Mouse (Mus musculus) forebrain, embryonic 16.5 days (tissue): Measurements from ENCODE around the gene Gm13288. TPM values are rescaled to one million over a fixed set of nuclear protein-coding genes. Genes with fewer than 3 reads are reported as not detected.
"Not testable (repeated sequence)": the region's sequence is repeated elsewhere in the genome, so short reads cannot be mapped to it uniquely, and the experiment has no call there.

ENCODE experiments used
- ATAC-seq: fragments of 200-750 bp; cut with Nextera tagmentation; 2 replicates; pipeline ENCODE4 v1.8.0; 2017; ENCODE audit warnings: mild to moderate bottlenecking, moderate library complexity
- H3K27ac ChIP-seq: fragments of 300-500 bp; sonication (generic); 2 replicates; pipeline ENCODE4 v1.5.1; 2014; ENCODE audit warnings: low read length, control low read depth
- H3K27me3 ChIP-seq: fragments of 300-500 bp; sonication (generic); replicated peaks from 2 replicates; pipeline ENCODE4 v1.6.1; 2014; ENCODE audit warnings: low read length; ENCODE audit not compliant: control insufficient read depth, insufficient read depth
- H3K36me3 ChIP-seq: fragments of 300-500 bp; sonication (generic); 2 replicates; pipeline ENCODE4 v1.6.1; 2014; ENCODE audit not compliant: control insufficient read depth, insufficient read depth
- H3K4me1 ChIP-seq: fragments of 300-500 bp; sonication (generic); replicated peaks from 2 replicates; pipeline ENCODE4 v1.6.1; 2014; ENCODE audit warnings: low read length; ENCODE audit not compliant: control insufficient read depth, insufficient read depth
- H3K4me2 ChIP-seq: fragments of 300-500 bp; sonication (generic); 2 replicates; pipeline ENCODE4 v1.6.1; 2014; ENCODE audit warnings: mild to moderate bottlenecking, low read length, control low read depth
- H3K4me3 ChIP-seq: fragments of 300-500 bp; sonication (generic); replicated peaks from 2 replicates; pipeline ENCODE4 v1.5.1; 2014; ENCODE audit warnings: mild to moderate bottlenecking, low read length, control low read depth
- H3K9ac ChIP-seq: fragments of 300-500 bp; sonication (generic); replicated peaks from 2 replicates; pipeline ENCODE4 v1.6.1; 2014; ENCODE audit warnings: low read depth, low read length, control low read depth
- H3K9me3 ChIP-seq: fragments of 300-500 bp; sonication (generic); 2 replicates; pipeline ENCODE4 v1.6.1; 2016; ENCODE audit warnings: low read length; ENCODE audit not compliant: control insufficient read depth
- WGBS: fragments of 180-500 bp; shearing (Covaris S2); extraction: QIAGEN DNeasy Blood & Tissue Kit; methylation state at CpG from one replicate; pipeline ENCODE4 v1.1.7; 2014; 5-methylcytosine and 5-hydroxymethylcytosine counted together
- polyA plus RNA-seq: library from polyadenylated mRNA; unstranded; fragments of >200 nt; fragmentation: Nextera tagmentation; extraction: Ambion mirVana; gene quantifications from 2 replicates; pipeline ENCODE4 v1.2.1, GENCODE M21; 2015

The Gm13288 gene
- polyA plus RNA-seq, 1 experiment from 2014 or later = not detected

- not testable (repeated sequence) for H3K27ac ChIP-seq, H3K27me3 ChIP-seq, ATAC-seq, H3K36me3 ChIP-seq, H3K4me1 ChIP-seq, H3K4me2 ChIP-seq, H3K4me3 ChIP-seq, H3K9ac ChIP-seq, H3K9me3 ChIP-seq
- WGBS = 0% methylated on average over 6 of the region's 52 CpGs
Measured at GRCm38 (mm10) chr4:88793936-88794675, 11.2 kb upstream of the Gm13288 start, which contains the start of gene Gm13275. TSS of gene Gm13275 (plus strand) at chr4:88794487.

DNA sequence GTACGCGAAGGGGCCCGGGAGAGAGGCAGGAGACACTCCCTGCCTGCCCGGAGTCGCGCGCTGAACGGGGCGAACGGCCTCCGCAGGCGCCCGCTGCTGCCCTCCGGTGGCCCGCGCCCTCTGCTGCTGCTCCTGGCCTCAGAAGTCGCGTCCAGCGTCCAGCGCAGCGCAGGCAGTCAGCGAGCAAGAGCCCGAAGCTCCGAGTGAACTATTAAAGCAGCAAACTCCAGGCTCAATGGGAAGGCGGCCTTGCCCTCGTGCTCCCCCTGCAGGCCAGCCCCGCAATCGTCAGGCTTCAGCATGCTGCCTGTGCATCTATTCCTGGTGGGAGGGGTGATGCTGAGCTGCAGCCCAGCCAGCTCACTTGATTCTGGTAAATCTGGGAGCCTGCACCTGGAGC is 8.2 kb upstream of the Gm13288 start, which contains the start of gene Gm13279:
Gene Gm13279, plus strand, starts transcription at position 301 of the 400 bp plus-strand sequence.
- H3K4me3 ChIP-seq, H3K27ac ChIP-seq, H3K4me1 ChIP-seq, H3K36me3 ChIP-seq, H3K4me2 ChIP-seq, H3K9me3 ChIP-seq, H3K27me3 ChIP-seq, ATAC-seq, H3K9ac ChIP-seq: not testable (repeated sequence)
- WGBS = no CpG with 5 or more reads among the region's 28 CpGs

GRCm38 (mm10) chr4:88799365-88799764 is 6.0 kb upstream of the Gm13288 start, which contains the start of gene Gm13285:
TSS of gene Gm13285 (plus strand) at chr4:88799665.
- H3K4me3 ChIP-seq, H3K4me2 ChIP-seq, H3K27ac ChIP-seq, H3K36me3 ChIP-seq, ATAC-seq, H3K4me1 ChIP-seq, H3K27me3 ChIP-seq, H3K9ac ChIP-seq, H3K9me3 ChIP-seq: not testable (repeated sequence)
- WGBS = 33% methylated on average over 1 of the region's 7 CpGs

- ATAC-seq, H3K36me3 ChIP-seq, H3K4me1 ChIP-seq, H3K27ac ChIP-seq, H3K27me3 ChIP-seq, H3K4me3 ChIP-seq, H3K9ac ChIP-seq, H3K9me3 ChIP-seq, H3K4me2 ChIP-seq: not testable (repeated sequence)
- WGBS = no CpG with 5 or more reads among the region's 29 CpGs
Measured at GRCm38 (mm10) chr4:88802954-88803353, 2.4 kb upstream of the Gm13288 start, which contains the start of gene Gm13287. TSS of gene Gm13287 (plus strand) at chr4:88803254.

GRCm38 (mm10) chr4:88805761-88806160 is 430 bp downstream of the Gm13288 start:
- not testable (repeated sequence) for H3K9me3 ChIP-seq, ATAC-seq
- 0 out of 2 replicates have a peak overlapping the region, but pooled peaks have one; percentile 20 for H3K4me3 ChIP-seq

DNA sequence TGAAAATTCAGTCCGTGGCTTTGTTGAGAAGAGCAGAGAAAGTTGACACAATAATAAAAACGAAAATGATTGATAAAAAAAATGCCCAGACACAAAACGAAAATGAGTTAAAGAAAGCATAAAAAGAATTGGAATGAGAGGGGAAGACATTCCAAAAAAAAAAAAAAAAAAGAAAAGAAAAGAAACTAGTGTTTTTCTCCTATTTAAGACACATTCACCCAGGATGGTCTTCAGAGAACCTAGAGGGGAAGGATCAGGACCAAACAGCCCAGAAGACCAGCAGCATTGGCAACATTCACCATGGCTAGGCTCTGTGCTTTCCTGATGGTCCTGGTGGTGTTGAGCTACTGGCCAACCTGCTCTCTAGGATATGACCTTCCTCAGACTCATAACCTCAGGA is 10.6 kb downstream of the Gm13288 start, which contains the start of gene Ifna7:
Gene Ifna7, plus strand, starts transcription at position 301 of the 400 bp plus-strand sequence.
- ATAC-seq = no peak
- Histone ChIP-seq H3K9me3 (no peaks in the 10 kb centered on the region), H3K27me3 (no peaks in the 10 kb centered on the region), H3K9ac (no peak within 1 kb of the TSS), H3K36me3 (no peaks in the 10 kb centered on the region), H3K4me2 (no peak within 1 kb of the TSS), H3K4me3 (no peak within 1 kb of the TSS), H3K4me1 (no peaks in the 10 kb centered on the region), H3K27ac (no peak within 1 kb of the TSS)
- WGBS = 73% methylated on average over 3 of the region's 3 CpGs

More at GRCm38 (mm10) chr4:88805761-88806160, 430 bp downstream of the Gm13288 start:
- not testable (repeated sequence) for H3K27me3 ChIP-seq, H3K9ac ChIP-seq, H3K4me1 ChIP-seq, H3K36me3 ChIP-seq, H3K27ac ChIP-seq
- WGBS = 0% methylated on average over 12 of the region's 34 CpGs
- H3K4me2 ChIP-seq = peak overlapping the region; percentile 31; the same call in 1 of the 2 replicates

DNA sequence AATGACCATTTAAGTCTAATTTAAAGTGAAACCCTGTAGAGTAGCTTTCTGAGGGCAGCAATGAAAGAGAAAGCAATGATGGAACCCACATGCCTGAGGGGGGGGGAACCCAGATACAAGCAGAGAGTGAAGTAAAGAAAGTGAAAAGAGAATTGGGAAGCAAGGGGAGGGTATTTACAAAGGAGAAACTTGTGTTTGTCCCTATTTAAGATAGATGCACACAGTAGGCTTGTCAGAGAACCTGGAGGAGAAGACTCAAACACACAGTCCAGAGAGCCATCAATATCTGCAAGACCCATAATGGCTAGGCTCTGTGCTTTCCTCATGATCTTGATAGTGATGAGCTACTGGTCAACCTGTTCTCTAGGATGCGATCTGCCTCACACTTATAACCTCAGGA is 14.3 kb downstream of the Gm13288 start, which contains the start of gene Ifna11:
Gene Ifna11, plus strand, starts transcription at position 301 of the 400 bp plus-strand sequence.
- Histone ChIP-seq H3K4me1 (no peaks in the 10 kb centered on the region), H3K9me3 (no peaks in the 10 kb centered on the region), H3K27me3 (no peaks in the 10 kb centered on the region), H3K4me2 (no peak within 1 kb of the TSS), H3K4me3 (no peak within 1 kb of the TSS), H3K36me3 (no peaks in the 10 kb centered on the region), H3K9ac (no peak within 1 kb of the TSS), H3K27ac (no peak within 1 kb of the TSS)
- no peak for ATAC-seq
- 86% methylated on average over 1 of the region's 1 CpGs for WGBS

GRCm38 (mm10) chr4:88822995-88823394 is 17.7 kb downstream of the Gm13288 start:
- Histone ChIP-seq H3K36me3 (no peaks in the 10 kb centered on the region), H3K27me3 (no peaks in the 10 kb centered on the region), H3K4me1 (no peaks in the 10 kb centered on the region), H3K9me3 (no peaks in the 10 kb centered on the region), H3K4me2 (no peak overlapping the region), H3K4me3 (no peak overlapping the region), H3K27ac (no peak overlapping the region), H3K9ac (no peak overlapping the region)
- 23% methylated on average over 4 of the region's 4 CpGs for WGBS
- ATAC-seq = no peak

- not testable (repeated sequence) for H3K36me3 ChIP-seq, H3K4me2 ChIP-seq, H3K27ac ChIP-seq, H3K9ac ChIP-seq, ATAC-seq, H3K27me3 ChIP-seq, H3K9me3 ChIP-seq, H3K4me1 ChIP-seq, H3K4me3 ChIP-seq
Measured at GRCm38 (mm10) chr4:88827116-88827515, 21.8 kb downstream of the Gm13288 start, which contains the start of gene Ifna6. TSS of gene Ifna6 (plus strand) at chr4:88827416.
